Mouse (Mus musculus): Measurements from ENCODE around the gene Map4.
A peak's percentile ranks its signal among the peaks of the same experiment; 100 is the strongest.
"Not testable (repeated sequence)": the region's sequence is repeated elsewhere in the genome, so short reads cannot be mapped to it uniquely, and the experiment has no call there.

Map4 gene

GRCm38 (mm10) chr9:109930063-109930462 lies 1.2 kb upstream of the Map4 start:
- no peak for DNase-seq

GRCm38 (mm10) chr9:109930752-109931151 lies 508 bp upstream of the Map4 start:
- no peak for DNase-seq

DNA sequence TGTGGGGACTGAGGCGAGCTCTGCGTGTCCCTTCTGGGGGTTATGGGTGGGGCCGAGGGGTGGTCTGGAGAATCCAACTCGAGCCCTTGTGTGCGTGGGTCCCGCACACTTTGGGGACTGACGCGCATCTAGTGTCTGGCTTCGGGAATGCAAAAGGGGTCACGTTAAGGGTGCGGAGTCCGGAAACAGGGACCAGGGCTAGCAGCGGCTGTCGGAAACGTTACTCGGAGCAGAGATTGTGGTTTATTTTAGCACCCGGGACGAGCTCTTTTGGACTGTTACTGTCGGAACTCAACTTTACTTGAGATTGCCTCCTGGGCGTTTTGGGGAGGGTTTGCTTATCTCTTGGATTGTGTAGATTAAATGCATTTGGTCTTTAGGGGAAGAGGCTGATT lies 1.1 kb downstream of the Map4 start:
- DNase-seq, result peak; percentile 42

DNA sequence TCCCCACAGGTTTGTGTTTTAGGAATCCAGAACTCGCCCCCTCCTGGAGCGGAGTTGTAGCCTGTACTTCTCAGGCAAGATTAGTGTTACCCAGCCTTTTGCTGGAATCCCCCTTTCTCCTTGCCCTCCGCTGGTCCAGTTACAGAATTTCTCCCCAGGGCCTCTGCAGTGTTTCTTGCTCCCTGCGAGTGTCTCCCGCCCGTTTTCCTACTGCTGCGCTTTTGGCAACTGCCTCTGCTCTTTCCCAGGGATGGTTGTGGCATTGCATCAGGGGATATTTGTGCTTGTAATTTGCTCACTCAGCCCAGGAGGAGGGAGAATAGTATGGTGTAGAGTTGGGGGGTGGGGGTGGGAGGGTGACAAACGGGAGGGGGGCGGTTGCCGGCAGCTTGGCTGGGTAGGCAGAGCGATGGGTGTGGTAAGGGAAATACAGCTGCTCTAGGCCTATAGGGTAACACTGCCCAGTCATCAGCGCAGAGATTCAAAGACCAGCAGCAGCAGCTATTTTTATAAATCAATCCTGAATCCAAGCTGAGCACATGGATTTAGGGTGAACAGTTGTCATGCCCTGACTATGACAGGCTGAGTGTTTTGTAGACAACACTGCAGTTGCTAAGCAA lies 1.6 kb downstream of the Map4 start:
- no peak for DNase-seq

DNA sequence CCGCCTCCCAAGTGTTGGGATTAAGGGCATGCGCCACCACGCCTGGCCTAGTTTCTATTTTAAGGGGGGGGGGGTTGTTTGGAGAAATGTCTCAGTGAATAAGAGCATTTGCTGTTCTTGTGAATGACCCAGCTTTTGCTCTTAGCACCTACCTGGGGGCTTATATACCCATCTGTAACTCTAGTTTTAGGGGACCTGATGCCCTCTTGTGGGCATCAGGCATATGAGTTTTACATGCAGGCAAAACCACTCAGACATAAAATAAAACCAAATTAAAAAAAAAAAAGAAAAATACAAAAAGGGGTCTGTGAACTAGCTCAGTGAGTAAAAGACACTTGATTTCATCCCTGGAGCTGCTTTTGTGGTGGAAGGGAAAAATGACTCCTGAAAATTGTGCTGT lies 8.1 kb downstream of the Map4 start:
- no peak for DNase-seq

DNA sequence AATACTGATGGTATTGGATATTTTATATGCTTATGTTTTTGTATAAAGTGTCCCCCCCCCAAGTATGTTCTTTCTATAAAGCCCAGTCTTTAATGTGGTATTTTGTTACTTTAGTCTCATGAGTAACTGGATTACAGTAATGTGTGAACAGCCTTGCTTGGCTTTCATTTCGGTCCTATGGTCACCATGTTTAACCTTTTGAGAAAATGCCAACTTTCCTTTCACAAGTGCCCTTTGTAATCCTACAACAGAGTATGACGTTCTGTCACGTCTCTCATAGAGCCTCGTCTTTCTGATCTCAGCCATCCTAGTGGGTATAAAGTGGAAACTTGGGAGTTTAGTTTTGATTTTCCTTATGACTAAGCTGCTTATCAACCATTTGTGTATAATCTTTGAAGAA lies 11.5 kb downstream of the Map4 start:
- no peak for DNase-seq

- DNase-seq, result no peak
Observed at GRCm38 (mm10) chr9:109944712-109945111, 13.5 kb downstream of the Map4 start.

- DNase-seq, result no peak
Observed at GRCm38 (mm10) chr9:109948546-109948945, 17.3 kb downstream of the Map4 start.

DNA sequence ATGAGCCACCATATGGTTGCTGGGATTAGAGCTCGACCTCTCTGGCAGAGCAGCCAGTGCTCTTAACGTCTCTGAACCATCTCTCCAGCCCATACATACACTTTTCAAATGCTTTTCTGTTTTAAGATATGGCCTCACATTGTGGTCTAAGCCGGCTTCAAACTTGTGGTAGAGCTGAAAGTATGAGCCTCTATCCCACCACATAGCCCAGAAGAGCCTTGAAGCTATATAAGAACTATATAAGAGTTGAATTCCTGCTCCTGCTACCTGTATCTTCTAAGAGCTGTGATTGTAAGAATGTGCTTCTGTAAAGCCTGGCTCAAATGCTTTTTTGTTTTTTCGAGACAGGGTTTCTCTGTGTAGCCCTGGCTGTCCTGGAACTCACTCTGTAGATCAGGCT lies 18.5 kb downstream of the Map4 start:
- no peak for DNase-seq

- no peak for DNase-seq
Observed at GRCm38 (mm10) chr9:109953538-109953937, 22.3 kb downstream of the Map4 start.

DNA sequence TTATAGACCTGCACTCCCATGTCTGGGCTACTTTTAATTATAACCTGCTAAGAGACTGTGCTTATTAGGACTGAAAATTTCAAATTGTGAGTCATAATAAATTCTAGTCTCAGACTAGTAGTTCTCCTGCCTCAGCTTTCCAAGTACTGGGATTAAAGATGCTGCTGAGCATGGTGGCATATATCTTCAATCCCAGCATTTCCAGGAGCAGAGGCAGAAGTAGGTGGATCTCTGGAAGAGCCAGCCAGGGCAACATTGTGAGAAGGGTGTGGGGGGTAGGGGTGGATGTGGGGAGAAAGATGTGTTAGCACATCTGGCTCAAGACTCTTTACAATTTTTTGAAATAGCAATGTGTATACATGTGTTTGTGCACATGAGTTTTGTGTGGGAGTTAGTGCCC lies 23.4 kb downstream of the Map4 start:
- no peak for DNase-seq

GRCm38 (mm10) chr9:109959456-109960150 lies 28.3 kb downstream of the Map4 start:
- no peak for DNase-seq

- DNase-seq, result no peak
Observed at GRCm38 (mm10) chr9:109960593-109960992, 29.3 kb downstream of the Map4 start.

DNA sequence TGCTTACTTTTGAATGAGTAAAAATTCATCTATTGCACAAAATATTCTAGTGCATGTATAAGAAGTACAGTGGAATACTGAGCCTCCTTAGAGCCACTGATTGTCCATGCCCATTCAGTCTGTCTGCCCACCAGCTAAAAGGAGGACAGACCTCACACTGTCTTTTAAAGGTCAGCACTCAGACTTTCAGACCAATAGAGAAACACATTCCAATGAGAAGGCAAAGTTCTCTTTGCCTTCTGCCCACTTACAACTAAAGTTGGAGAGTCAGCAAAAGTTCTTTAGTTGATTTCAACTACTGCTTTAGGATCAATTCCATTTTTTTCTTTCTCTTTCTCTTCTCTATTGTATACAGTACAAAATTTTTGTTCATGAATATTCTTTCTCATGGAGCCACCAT lies 33.5 kb downstream of the Map4 start:
- peak; percentile 54 for DNase-seq

DNA sequence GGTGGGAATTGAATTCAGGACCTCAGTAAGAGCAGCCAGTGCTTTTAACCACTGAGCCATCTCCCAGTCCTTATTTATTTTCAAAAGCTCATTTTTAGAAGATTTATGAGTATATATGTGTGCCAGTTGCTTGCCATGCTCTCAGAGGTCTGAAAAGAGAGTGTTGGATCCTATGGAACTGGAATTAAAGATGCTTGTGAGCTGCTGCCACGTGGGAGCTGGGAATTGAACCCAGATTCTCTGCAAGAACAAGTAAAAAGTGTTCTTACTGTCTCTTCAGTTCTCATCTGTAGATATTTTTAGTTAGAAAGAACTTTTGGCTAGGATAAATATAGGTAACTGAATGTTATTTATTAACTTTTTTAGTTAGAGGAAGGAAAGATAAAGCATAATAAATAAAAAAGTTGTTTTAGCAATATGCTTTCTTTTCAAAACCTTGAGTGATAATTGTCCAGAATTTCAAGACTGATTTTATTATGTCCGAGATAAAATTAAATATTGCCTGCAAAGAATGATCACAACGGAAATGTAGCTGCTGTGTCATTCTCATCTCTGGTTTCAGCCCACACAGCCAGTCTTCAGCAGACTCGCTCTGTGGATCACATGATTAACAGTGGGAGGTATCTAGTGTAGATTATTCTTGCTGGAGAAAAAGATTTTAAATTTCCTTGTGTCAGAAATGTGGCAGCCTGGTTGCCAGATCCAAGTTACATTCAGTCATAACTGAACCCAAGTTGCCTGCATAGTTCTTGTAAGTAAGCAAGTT lies 37.3 kb downstream of the Map4 start:
- no peak for DNase-seq

- no peak for DNase-seq
Observed at GRCm38 (mm10) chr9:109969181-109969580, 37.9 kb downstream of the Map4 start.

GRCm38 (mm10) chr9:109969792-109970336 lies 38.6 kb downstream of the Map4 start:
- DNase-seq, result no peak

DNA sequence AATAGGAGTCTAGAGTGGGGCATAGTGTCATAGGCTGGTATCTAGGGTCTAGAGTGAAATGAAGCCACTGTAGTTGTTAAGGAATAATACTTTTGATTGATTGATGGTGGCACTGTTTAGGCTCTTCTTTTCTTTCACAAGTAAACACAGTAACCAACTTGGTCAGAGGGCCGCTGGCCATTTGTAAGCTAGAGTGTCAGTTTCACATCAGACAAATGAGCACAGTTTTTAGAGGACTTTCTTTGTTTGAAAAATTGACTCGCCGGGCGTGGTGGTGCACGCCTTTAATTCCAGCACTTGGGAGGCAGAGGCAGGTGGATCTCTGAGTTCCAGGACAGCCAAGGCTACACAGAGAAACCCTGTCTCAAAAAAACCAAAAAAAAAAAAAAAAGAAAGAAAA lies 40.5 kb downstream of the Map4 start:
- DNase-seq, result not testable (repeated sequence)

DNA sequence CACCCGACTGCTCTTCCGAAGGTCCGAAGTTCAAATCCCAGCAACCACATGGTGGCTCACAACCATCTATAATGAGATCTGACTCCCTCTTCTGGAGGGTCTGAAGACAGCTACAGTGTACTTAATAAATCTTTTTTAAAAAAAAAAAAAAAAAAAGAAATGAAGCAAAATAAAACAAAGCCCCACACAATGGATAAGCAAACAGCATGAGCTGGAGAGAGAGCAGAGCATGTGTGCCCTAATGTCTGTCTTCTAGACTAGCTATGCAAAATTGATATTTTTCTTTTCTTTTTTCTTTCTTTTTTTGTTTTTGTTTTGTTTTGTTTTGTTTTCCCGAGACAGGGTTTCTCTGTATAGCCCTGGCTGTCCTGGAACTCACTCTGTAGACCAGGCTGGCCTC lies 49.0 kb downstream of the Map4 start:
- not testable (repeated sequence) for DNase-seq

DNA sequence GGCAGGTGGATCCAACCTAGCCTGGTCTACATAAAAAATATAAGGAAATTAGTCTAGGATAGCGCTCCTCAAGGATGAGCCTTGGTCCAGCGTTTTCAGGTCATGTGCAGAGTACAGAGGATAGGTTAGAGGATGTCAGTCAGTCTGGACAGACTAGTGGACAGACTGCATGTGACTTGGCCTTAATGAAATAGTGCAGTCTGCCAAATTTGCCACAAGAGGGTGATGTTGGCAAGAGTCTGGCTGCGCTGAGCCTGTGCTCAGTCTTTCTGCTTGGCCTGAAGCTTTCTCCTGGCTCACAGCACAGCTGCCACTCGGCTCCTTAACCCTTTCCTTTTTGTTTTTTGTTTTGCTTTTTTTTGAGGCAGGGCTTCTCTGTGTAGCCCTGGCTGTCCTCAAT lies 54.2 kb downstream of the Map4 start:
- peak; percentile 84 for DNase-seq

DNA sequence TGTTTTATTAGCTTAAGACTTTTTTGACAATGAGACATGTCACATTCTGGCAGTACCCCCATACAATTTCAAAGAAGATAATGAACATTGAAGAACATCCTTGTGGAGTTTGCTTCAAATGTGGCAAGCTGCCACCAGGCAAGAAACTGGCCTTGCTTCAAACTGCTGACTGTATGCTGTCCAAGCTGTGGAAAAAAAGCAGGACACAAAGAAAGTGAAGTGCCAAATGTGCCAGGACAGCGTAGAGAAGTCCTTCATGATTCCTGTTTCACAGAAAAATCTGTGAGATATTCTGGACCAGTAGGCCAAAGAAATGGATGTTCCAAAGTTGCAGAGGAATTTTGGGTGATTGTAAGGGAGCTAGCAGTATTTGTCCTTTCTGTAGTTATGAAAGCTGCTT lies 57.8 kb downstream of the Map4 start:
- no peak for DNase-seq

DNA sequence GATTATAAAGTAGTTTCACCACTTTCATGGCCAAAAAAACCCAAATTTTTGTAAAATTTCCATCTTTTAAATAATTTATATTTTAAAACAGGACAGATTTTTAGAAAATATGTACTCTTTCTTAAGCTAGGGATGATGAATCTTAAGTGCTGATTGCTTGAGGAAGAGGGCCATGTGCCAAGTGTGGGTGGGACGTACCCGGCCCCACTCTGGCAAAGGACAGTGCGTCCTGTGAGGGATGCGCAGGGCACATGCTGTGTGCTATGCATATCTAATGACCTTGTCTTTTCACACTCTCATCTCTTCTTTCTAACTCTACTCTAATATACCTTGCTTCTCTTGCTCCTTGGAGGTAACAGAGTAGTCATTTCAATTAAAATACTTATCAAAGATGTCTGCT lies 66.2 kb downstream of the Map4 start:
- DNase-seq, result no peak

- DNase-seq, result no peak
Observed at GRCm38 (mm10) chr9:110001946-110002345, 70.7 kb downstream of the Map4 start.

DNA sequence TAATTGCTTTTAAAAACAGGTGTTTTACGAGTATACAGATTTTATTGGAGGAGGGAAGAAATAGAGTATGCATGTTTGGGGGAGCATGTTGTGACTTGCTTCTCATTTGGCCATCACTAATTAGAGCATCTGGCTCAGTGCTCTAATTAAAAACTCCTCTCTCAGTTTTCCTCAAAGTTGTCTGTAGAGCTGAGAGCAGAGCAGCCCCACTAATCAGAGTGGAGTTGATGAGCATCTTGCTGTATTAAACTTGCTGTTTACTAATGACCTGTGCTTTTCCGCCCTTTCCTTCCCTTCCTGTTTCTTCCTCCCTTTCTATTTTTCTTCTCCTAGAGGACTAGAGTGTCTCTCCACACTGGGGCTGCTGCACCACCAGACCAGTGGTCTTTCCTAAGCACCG lies 71.2 kb downstream of the Map4 start:
- no peak for DNase-seq
